Mouse (Mus musculus): Measurements from ENCODE around the gene Actl11.

Gene Actl11

GRCm38 (mm10) chr9:107962916-107963315 is 34.6 kb downstream of the Actl11 start:
- no peak for DNase-seq

- peak; percentile 66 to 83 for DNase-seq
These were observed 35.4 kb downstream of the Actl11 start for GRCm38 (mm10) chr9:107963700-107964099.

GRCm38 (mm10) chr9:107964681-107965080 is 36.4 kb downstream of the Actl11 start:
- no peak for DNase-seq

GRCm38 (mm10) chr9:107966676-107967075 is 38.4 kb downstream of the Actl11 start:
- no peak for DNase-seq

- DNase-seq = no peak
These were observed 39.2 kb downstream of the Actl11 start for GRCm38 (mm10) chr9:107967437-107967836.

GRCm38 (mm10) chr9:107968531-107968930 is 40.3 kb downstream of the Actl11 start:
- DNase-seq = no peak

- DNase-seq = no peak
These were observed 42.0 kb downstream of the Actl11 start for GRCm38 (mm10) chr9:107970311-107970710.

- DNase-seq = no peak
These were observed 43.6 kb downstream of the Actl11 start for GRCm38 (mm10) chr9:107971690-107972541.

GRCm38 (mm10) chr9:107974491-107975171 is 46.4 kb downstream of the Actl11 start:
- DNase-seq = no peak

GRCm38 (mm10) chr9:107975399-107976386 is 47.4 kb downstream of the Actl11 start, which contains the start of gene Uba7:
Gene Uba7, plus strand, starts transcription at chr9:107975505.
- DNase-seq = peak; percentile 36 to 48

GRCm38 (mm10) chr9:107978815-107979214 is 50.5 kb downstream of the Actl11 start:
- no peak for DNase-seq
